Mouse (Mus musculus): ENCODE data around the gene Arhgdia. TPM values are rescaled to one million over a fixed set of nuclear protein-coding genes. Genes with fewer than 3 reads are reported as not detected.
"Not testable (repeated sequence)": the region's sequence is repeated elsewhere in the genome, so short reads cannot be mapped to it uniquely, and the experiment has no call there.

Arhgdia gene
- total RNA-seq, 2 experiments from 2014 or later: 344 to 379 TPM

GRCm38 (mm10) chr11:120615167-120615566 is 33.7 kb upstream of the Arhgdia start:
- no peak for DNase-seq (ENCODE audit: low spot score in 2 of 2)

- no peak for DNase-seq (ENCODE audit: low spot score in 2 of 2)
Measured at GRCm38 (mm10) chr11:120613976-120614375, 32.6 kb upstream of the Arhgdia start.

GRCm38 (mm10) chr11:120613481-120613972 is 32.1 kb upstream of the Arhgdia start:
- DNase-seq (ENCODE audit: low spot score in 2 of 2): no peak

- DNase-seq (ENCODE audit: low spot score in 2 of 2): peak; percentile 82 to 83
Measured at GRCm38 (mm10) chr11:120612763-120613162, 31.3 kb upstream of the Arhgdia start.

GRCm38 (mm10) chr11:120610477-120611046 is 29.1 kb upstream of the Arhgdia start:
- DNase-seq (ENCODE audit: low spot score in 2 of 2): no peak

GRCm38 (mm10) chr11:120609250-120609649 is 27.8 kb upstream of the Arhgdia start:
- no peak for DNase-seq (ENCODE audit: low spot score in 2 of 2)

GRCm38 (mm10) chr11:120608241-120609034 is 27.0 kb upstream of the Arhgdia start, which contains the start of gene Npb:
TSS of gene Npb (plus strand) at chr11:120608477.
- no peak for DNase-seq (ENCODE audit: low spot score in 2 of 2)

GRCm38 (mm10) chr11:120606764-120607163 is 25.3 kb upstream of the Arhgdia start:
- no peak for DNase-seq (ENCODE audit: low spot score in 2 of 2)

- DNase-seq (ENCODE audit: low spot score in 2 of 2): no peak
Measured at GRCm38 (mm10) chr11:120605667-120606066, 24.2 kb upstream of the Arhgdia start.

GRCm38 (mm10) chr11:120603545-120603944 is 22.1 kb upstream of the Arhgdia start:
- no peak for DNase-seq (ENCODE audit: low spot score in 2 of 2)

GRCm38 (mm10) chr11:120600716-120601115 is 19.3 kb upstream of the Arhgdia start:
- DNase-seq (ENCODE audit: low spot score in 2 of 2): no peak

GRCm38 (mm10) chr11:120598990-120599549 is 17.6 kb upstream of the Arhgdia start:
- no peak for DNase-seq (ENCODE audit: low spot score in 2 of 2)

- peak; percentile 87 to 93 for DNase-seq (ENCODE audit: low spot score in 2 of 2)
Measured at GRCm38 (mm10) chr11:120598283-120598989, 17.0 kb upstream of the Arhgdia start, which contains the start of the genes Alyref and Anapc11. TSS of gene Alyref (minus strand) at chr11:120598365. TSS of gene Anapc11 (plus strand) at chr11:120598421.

GRCm38 (mm10) chr11:120597240-120598235 is 16.1 kb upstream of the Arhgdia start:
- DNase-seq (ENCODE audit: low spot score in 2 of 2): peak in 1 of 2 experiments; percentile 31

- no peak for DNase-seq (ENCODE audit: low spot score in 2 of 2)
Measured at GRCm38 (mm10) chr11:120588531-120588930, 7.1 kb upstream of the Arhgdia start.

GRCm38 (mm10) chr11:120583937-120584336 is 2.5 kb upstream of the Arhgdia start:
- no peak for DNase-seq (ENCODE audit: low spot score in 2 of 2)

- DNase-seq (ENCODE audit: low spot score in 2 of 2): not testable (repeated sequence)
Measured at GRCm38 (mm10) chr11:120582982-120583293, 1.5 kb upstream of the Arhgdia start.

- DNase-seq (ENCODE audit: low spot score in 2 of 2): no peak
Measured at GRCm38 (mm10) chr11:120582268-120582981, 1.0 kb upstream of the Arhgdia start.

- DNase-seq (ENCODE audit: low spot score in 2 of 2): peak; percentile 45
Measured at GRCm38 (mm10) chr11:120580871-120581331, 523 bp downstream of the Arhgdia start.
